Mouse (Mus musculus): ENCODE data around the gene Tmem17. TPM values are rescaled to one million over a fixed set of nuclear protein-coding genes. Genes with fewer than 3 reads are reported as not detected.

The Tmem17 gene
- 8.9 and 10.5 TPM in 2 replicates for polyA plus RNA-seq (2015; fragmentation: Nextera tagmentation; extraction: Ambion mirVana)

- H3K27ac ChIP-seq (ENCODE audit: low read length): peak within 1 kb of the TSS; percentile 86
- no peaks in the 10 kb centered on the region for H3K9me3 ChIP-seq (replicated peaks; ENCODE audit: control insufficient read depth, low read length)
- peak within 1 kb of the TSS; percentile 88 for H3K4me3 ChIP-seq (ENCODE audit: low read length)
- H3K4me2 ChIP-seq (ENCODE audit: low read depth, low read length): peak within 1 kb of the TSS; percentile 81
- 0 out of 2 replicates have a peak, but pooled peaks cover 3% of the 10 kb centered on the region for H3K4me1 ChIP-seq (ENCODE audit: control insufficient read depth, insufficient read depth, low read length)
- H3K9ac ChIP-seq (ENCODE audit: low read length): peak within 1 kb of the TSS; percentile 97
- ATAC-seq (replicated peaks; ENCODE audit: extremely low read depth, insufficient read depth, low FRiP score): peak; percentile 93
- H3K36me3 ChIP-seq (ENCODE audit: control insufficient read depth, insufficient read depth): 0 out of 2 replicates have a peak, but pooled peaks cover under 1% of the 10 kb centered on the region
- under 1% methylated on average over 73 of the region's 73 CpGs for WGBS
- no peaks in the 10 kb centered on the region for H3K27me3 ChIP-seq (ENCODE audit: control insufficient read depth, insufficient read depth, low read length)
Measured at GRCm38 (mm10) chr11:22512038-22513001, at the start of gene Tmem17. Gene Tmem17 (plus strand): TSS chr11:22512088.

- 70% methylated on average over 3 of the region's 3 CpGs for WGBS
- Histone ChIP-seq H3K27me3 (ENCODE audit: control insufficient read depth, insufficient read depth, low read length) (no peaks in the 10 kb centered on the region), H3K4me2 (ENCODE audit: low read depth, low read length) (no peak overlapping the region), H3K4me1 (ENCODE audit: control insufficient read depth, insufficient read depth, low read length) (no peaks in the 10 kb centered on the region), H3K36me3 (ENCODE audit: control insufficient read depth, insufficient read depth) (no peaks in the 10 kb centered on the region), H3K9me3 (replicated peaks; ENCODE audit: control insufficient read depth, low read length) (peaks cover 5% of the 10 kb centered on the region; the same call in 1 of the 2 replicates), H3K9ac (ENCODE audit: low read length) (no peak overlapping the region), H3K27ac (ENCODE audit: low read length) (no peak overlapping the region), H3K4me3 (ENCODE audit: low read length) (no peak overlapping the region)
- no peak for ATAC-seq (replicated peaks; ENCODE audit: extremely low read depth, insufficient read depth, low FRiP score)
Measured at GRCm38 (mm10) chr11:22479836-22480619, 31.9 kb upstream of the Tmem17 start.

GRCm38 (mm10) chr11:22481639-22482361, 30.1 kb upstream of the Tmem17 start:
- Histone ChIP-seq H3K9ac (ENCODE audit: low read length) (no peak overlapping the region), H3K4me3 (ENCODE audit: low read length) (no peak overlapping the region), H3K27ac (ENCODE audit: low read length) (no peak overlapping the region), H3K36me3 (ENCODE audit: control insufficient read depth, insufficient read depth) (no peaks in the 10 kb centered on the region), H3K4me1 (ENCODE audit: control insufficient read depth, insufficient read depth, low read length) (no peaks in the 10 kb centered on the region), H3K9me3 (replicated peaks; ENCODE audit: control insufficient read depth, low read length) (no peaks in the 10 kb centered on the region), H3K27me3 (ENCODE audit: control insufficient read depth, insufficient read depth, low read length) (no peaks in the 10 kb centered on the region), H3K4me2 (ENCODE audit: low read depth, low read length) (no peak overlapping the region)
- WGBS: 78% methylated on average over 1 of the region's 1 CpGs
- no peak for ATAC-seq (replicated peaks; ENCODE audit: extremely low read depth, insufficient read depth, low FRiP score)

- no peaks in the 10 kb centered on the region for H3K36me3 ChIP-seq (ENCODE audit: control insufficient read depth, insufficient read depth)
- 89% methylated on average over 3 of the region's 3 CpGs for WGBS
- no peak for ATAC-seq (replicated peaks; ENCODE audit: extremely low read depth, insufficient read depth, low FRiP score)
- no peaks in the 10 kb centered on the region for H3K4me1 ChIP-seq (ENCODE audit: control insufficient read depth, insufficient read depth, low read length)
- no peak overlapping the region for H3K4me2 ChIP-seq (ENCODE audit: low read depth, low read length)
- no peak overlapping the region for H3K9ac ChIP-seq (ENCODE audit: low read length)
- no peaks in the 10 kb centered on the region for H3K27me3 ChIP-seq (ENCODE audit: control insufficient read depth, insufficient read depth, low read length)
- H3K9me3 ChIP-seq (replicated peaks; ENCODE audit: control insufficient read depth, low read length): no peaks in the 10 kb centered on the region
- no peak overlapping the region for H3K4me3 ChIP-seq (ENCODE audit: low read length)
- H3K27ac ChIP-seq (ENCODE audit: low read length): no peak overlapping the region
Measured at GRCm38 (mm10) chr11:22482362-22482760, 29.5 kb upstream of the Tmem17 start.

GRCm38 (mm10) chr11:22493694-22494319, 18.1 kb upstream of the Tmem17 start:
- Histone ChIP-seq H3K4me1 (ENCODE audit: control insufficient read depth, insufficient read depth, low read length) (no peaks in the 10 kb centered on the region), H3K9ac (ENCODE audit: low read length) (no peak overlapping the region), H3K27ac (ENCODE audit: low read length) (no peak overlapping the region), H3K9me3 (replicated peaks; ENCODE audit: control insufficient read depth, low read length) (no peaks in the 10 kb centered on the region), H3K4me3 (ENCODE audit: low read length) (no peak overlapping the region), H3K36me3 (ENCODE audit: control insufficient read depth, insufficient read depth) (no peaks in the 10 kb centered on the region), H3K27me3 (ENCODE audit: control insufficient read depth, insufficient read depth, low read length) (no peaks in the 10 kb centered on the region), H3K4me2 (ENCODE audit: low read depth, low read length) (no peak overlapping the region)
- no peak for ATAC-seq (replicated peaks; ENCODE audit: extremely low read depth, insufficient read depth, low FRiP score)
- WGBS: 76% methylated on average over 2 of the region's 2 CpGs

GRCm38 (mm10) chr11:22494941-22495340, 16.9 kb upstream of the Tmem17 start:
- Histone ChIP-seq H3K4me3 (ENCODE audit: low read length) (no peak overlapping the region), H3K9ac (ENCODE audit: low read length) (no peak overlapping the region), H3K9me3 (replicated peaks; ENCODE audit: control insufficient read depth, low read length) (no peaks in the 10 kb centered on the region), H3K27me3 (ENCODE audit: control insufficient read depth, insufficient read depth, low read length) (no peaks in the 10 kb centered on the region), H3K36me3 (ENCODE audit: control insufficient read depth, insufficient read depth) (no peaks in the 10 kb centered on the region), H3K4me1 (ENCODE audit: control insufficient read depth, insufficient read depth, low read length) (no peaks in the 10 kb centered on the region), H3K4me2 (ENCODE audit: low read depth, low read length) (no peak overlapping the region), H3K27ac (ENCODE audit: low read length) (no peak overlapping the region)
- no peak for ATAC-seq (replicated peaks; ENCODE audit: extremely low read depth, insufficient read depth, low FRiP score)

- no peak overlapping the region for H3K27ac ChIP-seq (ENCODE audit: low read length)
- H3K4me1 ChIP-seq (ENCODE audit: control insufficient read depth, insufficient read depth, low read length): no peaks in the 10 kb centered on the region
- no peaks in the 10 kb centered on the region for H3K27me3 ChIP-seq (ENCODE audit: control insufficient read depth, insufficient read depth, low read length)
- H3K4me2 ChIP-seq (ENCODE audit: low read depth, low read length): no peak overlapping the region
- H3K9me3 ChIP-seq (replicated peaks; ENCODE audit: control insufficient read depth, low read length): no peaks in the 10 kb centered on the region
- WGBS: 84% methylated on average over 6 of the region's 6 CpGs
- no peak overlapping the region for H3K4me3 ChIP-seq (ENCODE audit: low read length)
- ATAC-seq (replicated peaks; ENCODE audit: extremely low read depth, insufficient read depth, low FRiP score): no peak
- H3K36me3 ChIP-seq (ENCODE audit: control insufficient read depth, insufficient read depth): no peaks in the 10 kb centered on the region
- H3K9ac ChIP-seq (ENCODE audit: low read length): no peak overlapping the region
Measured at GRCm38 (mm10) chr11:22499396-22499795, 12.5 kb upstream of the Tmem17 start.

- H3K27me3 ChIP-seq (ENCODE audit: control insufficient read depth, insufficient read depth, low read length): no peaks in the 10 kb centered on the region
- no peaks in the 10 kb centered on the region for H3K4me1 ChIP-seq (ENCODE audit: control insufficient read depth, insufficient read depth, low read length)
- no peak overlapping the region for H3K27ac ChIP-seq (ENCODE audit: low read length)
- H3K4me3 ChIP-seq (ENCODE audit: low read length): no peak overlapping the region
- H3K9me3 ChIP-seq (replicated peaks; ENCODE audit: control insufficient read depth, low read length): no peaks in the 10 kb centered on the region
- H3K36me3 ChIP-seq (ENCODE audit: control insufficient read depth, insufficient read depth): no peaks in the 10 kb centered on the region
- ATAC-seq (replicated peaks; ENCODE audit: extremely low read depth, insufficient read depth, low FRiP score): no peak
- no peak overlapping the region for H3K9ac ChIP-seq (ENCODE audit: low read length)
- no peak overlapping the region for H3K4me2 ChIP-seq (ENCODE audit: low read depth, low read length)
Measured at GRCm38 (mm10) chr11:22499886-22500285, 12.0 kb upstream of the Tmem17 start.

Data from heart, embryonic 16.5 days (tissue).